Mouse (Mus musculus) heart, postnatal 0 days (tissue): ENCODE measurements around the gene Ggn.

Experiments
- CTCF ChIP-seq: IDR thresholded peaks from 2 replicates; pipeline ENCODE4 v1.5.1; 2016; ENCODE audit warnings: antibody characterized with exemption, control low read depth, low read depth
- EP300 ChIP-seq: IDR thresholded peaks from 2 replicates; pipeline ENCODE4 v1.6.1; 2016; ENCODE audit warnings: antibody characterized with exemption, low read depth

- TF ChIP-seq CTCF (no peak), EP300 (no peak)
Measured at GRCm38 (mm10) chr7:29141416-29141815, 28.6 kb upstream of the Ggn start.
